Mouse (Mus musculus) midbrain, postnatal 0 days (tissue): ENCODE measurements around the gene Zfyve1. TPM values are rescaled to one million over a fixed set of nuclear protein-coding genes. Genes with fewer than 3 reads are reported as not detected.
A peak's percentile ranks its signal among the peaks of the same experiment; 100 is the strongest.

ENCODE experiments used
- ATAC-seq: fragments of 200-750 bp; cut with Nextera tagmentation; 2 replicates; pipeline ENCODE4 v1.8.0; 2017; ENCODE audit warnings: moderate number of reproducible peaks, mild to moderate bottlenecking, moderate TSS enrichment, moderate library complexity; ENCODE audit not compliant: low FRiP score
- DNase-seq: peaks from one replicate; pipeline ENCODE4 v3.0.0-alpha.2; 2015; ENCODE audit warnings: low spot score
- H3K27ac ChIP-seq: fragments of 300-500 bp; sonication (generic); 2 replicates; pipeline ENCODE4 v1.5.1; 2014; ENCODE audit warnings: low read depth, mild to moderate bottlenecking, low read length, mixed read lengths
- H3K27me3 ChIP-seq: fragments of 300-500 bp; sonication (generic); 2 replicates; pipeline ENCODE4 v1.6.1; 2014; ENCODE audit warnings: low read length, control low read depth, mixed read lengths; ENCODE audit not compliant: insufficient read depth
- H3K36me3 ChIP-seq: fragments of 300-500 bp; sonication (generic); 2 replicates; pipeline ENCODE4 v1.6.1; 2014; ENCODE audit warnings: low read length, control low read depth, mixed read lengths; ENCODE audit not compliant: insufficient read depth
- H3K4me1 ChIP-seq: fragments of 300-500 bp; sonication (generic); 2 replicates; pipeline ENCODE4 v1.6.1; 2014; ENCODE audit warnings: mild to moderate bottlenecking, control low read depth, antibody characterized with exemption, low read length, mixed read lengths; ENCODE audit not compliant: insufficient read depth
- H3K4me2 ChIP-seq: fragments of 300-500 bp; sonication (generic); 2 replicates; pipeline ENCODE4 v1.6.1; 2014; ENCODE audit warnings: low read depth, mild to moderate bottlenecking, low read length, mixed read lengths; ENCODE audit not compliant: poor library complexity, severe bottlenecking
- H3K4me3 ChIP-seq: fragments of 300-500 bp; sonication (generic); 2 replicates; pipeline ENCODE4 v1.5.1; 2014; ENCODE audit warnings: low read depth, mild to moderate bottlenecking, low read length, moderate library complexity
- H3K9ac ChIP-seq: fragments of 300-500 bp; sonication (generic); replicated peaks from 2 replicates; pipeline ENCODE4 v1.6.1; 2014; ENCODE audit warnings: mild to moderate bottlenecking, low read length, moderate library complexity, mixed read lengths; ENCODE audit not compliant: poor library complexity, severe bottlenecking
- H3K9me3 ChIP-seq: fragments of 300-500 bp; sonication (generic); 2 replicates; pipeline ENCODE4 v1.6.1; 2016; ENCODE audit warnings: low read length, control low read depth
- CTCF ChIP-seq: IDR thresholded peaks from 2 replicates; pipeline ENCODE4 v1.5.1; 2016; ENCODE audit warnings: antibody characterized with exemption, mild to moderate bottlenecking
- WGBS: fragments of 180-500 bp; shearing (Covaris S2); extraction: QIAGEN DNeasy Blood & Tissue Kit; methylation state at CpG from one replicate; pipeline ENCODE4 v1.1.7; 2014; 5-methylcytosine and 5-hydroxymethylcytosine counted together
- polyA plus RNA-seq: library from polyadenylated mRNA; unstranded; fragments of >200 nt; fragmentation: Nextera tagmentation; extraction: Ambion mirVana; gene quantifications from 2 replicates; pipeline ENCODE4 v1.2.1, GENCODE M21; 2015
- total RNA-seq: library from RNA; depleted of rRNA; stranded (reverse); fragments of >200 nt; gene quantifications from 2 replicates; pipeline ENCODE4 v1.2.3, GENCODE M21; 2014

Zfyve1 gene
- total and polyA plus RNA-seq, 2 experiments from 2014 or later, result 12.9 to 35.7 TPM

DNA sequence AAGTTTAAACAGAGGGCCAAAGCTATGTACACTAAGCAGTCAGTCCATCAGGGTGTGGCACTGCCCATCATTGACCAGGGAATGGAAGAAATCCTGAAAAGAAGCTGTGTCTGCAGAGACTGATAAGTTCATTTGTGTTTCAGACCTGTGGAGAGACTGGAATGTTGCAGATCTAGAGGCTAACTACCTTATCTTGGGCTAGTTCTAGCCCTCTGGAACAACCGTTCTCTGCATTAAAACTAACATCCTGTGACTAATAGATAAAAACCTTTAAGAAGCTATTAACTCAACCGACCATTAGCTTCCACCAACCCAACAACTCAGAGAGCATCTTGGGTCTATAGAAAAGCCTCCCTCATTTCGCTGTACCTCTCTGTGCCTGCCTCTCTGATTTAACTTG, 79.4 kb downstream of the Zfyve1 start:
- H3K4me3 ChIP-seq, result no peak overlapping the region
- no peaks in the 10 kb centered on the region for H3K27me3 ChIP-seq
- H3K4me2 ChIP-seq, result no peak overlapping the region
- no peak for ATAC-seq
- DNase-seq, result no peak
- no peaks in the 10 kb centered on the region for H3K36me3 ChIP-seq
- peaks cover 2% of the 10 kb centered on the region; the same call in 1 of the 2 replicates for H3K4me1 ChIP-seq
- no peak overlapping the region for H3K9ac ChIP-seq
- no peak overlapping the region for H3K27ac ChIP-seq
- TF ChIP-seq CTCF, result no peak
- 89% methylated on average over 3 of the region's 3 CpGs for WGBS
- H3K9me3 ChIP-seq, result no peaks in the 10 kb centered on the region

DNA sequence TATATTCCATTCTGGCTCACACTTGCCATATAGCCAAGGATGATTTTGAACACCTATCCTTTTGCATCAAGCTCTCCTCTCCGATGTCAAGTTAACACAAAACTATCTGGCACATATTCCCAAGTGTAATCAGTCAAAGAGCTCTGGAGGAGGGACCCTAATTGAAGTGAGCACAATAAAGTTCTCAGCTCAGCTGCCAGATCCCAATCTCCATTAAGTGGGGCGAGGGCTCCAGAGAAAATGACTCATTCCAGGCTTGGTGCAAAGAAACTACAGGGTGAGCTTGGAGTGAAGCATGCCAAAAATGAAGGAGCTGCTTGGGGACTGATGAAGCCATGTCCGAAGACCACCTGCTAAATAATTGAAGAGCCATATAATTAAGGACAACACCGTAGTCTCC, 82.8 kb downstream of the Zfyve1 start:
- H3K4me2 ChIP-seq, result no peak overlapping the region
- H3K4me1 ChIP-seq, result no peaks in the 10 kb centered on the region
- no peaks in the 10 kb centered on the region for H3K27me3 ChIP-seq
- no peak for TF ChIP-seq CTCF
- DNase-seq (no peak), ATAC-seq (no peak)
- no peak overlapping the region for H3K27ac ChIP-seq
- H3K36me3 ChIP-seq, result no peaks in the 10 kb centered on the region
- WGBS, result 57% methylated on average over 4 of the region's 4 CpGs
- H3K9ac ChIP-seq, result no peak overlapping the region
- H3K4me3 ChIP-seq, result no peak overlapping the region
- no peaks in the 10 kb centered on the region for H3K9me3 ChIP-seq

- H3K36me3 ChIP-seq, result no peaks in the 10 kb centered on the region
- H3K4me3 ChIP-seq, result no peak overlapping the region
- H3K27ac ChIP-seq, result no peak overlapping the region
- whole genome bisulfite sequencing, result 31% methylated on average over 5 of the region's 5 CpGs
- no peak for ATAC-seq
- no peaks in the 10 kb centered on the region for H3K27me3 ChIP-seq
- DNase-seq, result peak; percentile 28
- no peak for TF ChIP-seq CTCF
- H3K9ac ChIP-seq, result no peak overlapping the region
- H3K4me1 ChIP-seq, result no peaks in the 10 kb centered on the region
- H3K9me3 ChIP-seq, result no peaks in the 10 kb centered on the region
- H3K4me2 ChIP-seq, result no peak overlapping the region
Observed at GRCm38 (mm10) chr12:83513185-83513584, 83.8 kb downstream of the Zfyve1 start.

DNA sequence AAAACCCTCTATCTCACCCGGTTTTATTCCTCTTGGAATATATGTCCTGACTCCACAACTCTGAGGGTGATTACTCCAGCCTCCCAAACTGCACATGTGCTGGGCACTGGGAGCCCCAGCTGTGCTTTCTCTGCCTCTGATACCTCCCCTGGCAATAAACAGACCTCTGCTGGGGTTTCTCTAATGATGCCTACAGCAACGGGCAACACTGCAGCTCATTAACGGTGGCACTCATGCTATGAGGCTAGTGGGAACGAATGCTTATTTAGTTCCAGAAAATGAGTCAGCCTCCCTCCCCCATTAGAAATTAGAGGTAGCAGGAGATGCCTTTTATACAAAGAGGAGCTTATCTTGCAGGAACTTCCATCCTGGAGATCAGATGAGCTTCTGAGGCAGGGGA, 84.2 kb downstream of the Zfyve1 start:
- DNase-seq (peak; percentile 40), ATAC-seq (no peak)
- WGBS, result 17% methylated on average over 4 of the region's 4 CpGs
- H3K9ac ChIP-seq, result no peak overlapping the region
- H3K27ac ChIP-seq, result no peak overlapping the region
- no peaks in the 10 kb centered on the region for H3K9me3 ChIP-seq
- no peaks in the 10 kb centered on the region for H3K36me3 ChIP-seq
- H3K4me1 ChIP-seq, result no peaks in the 10 kb centered on the region
- no peak overlapping the region for H3K4me3 ChIP-seq
- H3K27me3 ChIP-seq, result no peaks in the 10 kb centered on the region
- TF ChIP-seq CTCF, result no peak
- no peak overlapping the region for H3K4me2 ChIP-seq

DNA sequence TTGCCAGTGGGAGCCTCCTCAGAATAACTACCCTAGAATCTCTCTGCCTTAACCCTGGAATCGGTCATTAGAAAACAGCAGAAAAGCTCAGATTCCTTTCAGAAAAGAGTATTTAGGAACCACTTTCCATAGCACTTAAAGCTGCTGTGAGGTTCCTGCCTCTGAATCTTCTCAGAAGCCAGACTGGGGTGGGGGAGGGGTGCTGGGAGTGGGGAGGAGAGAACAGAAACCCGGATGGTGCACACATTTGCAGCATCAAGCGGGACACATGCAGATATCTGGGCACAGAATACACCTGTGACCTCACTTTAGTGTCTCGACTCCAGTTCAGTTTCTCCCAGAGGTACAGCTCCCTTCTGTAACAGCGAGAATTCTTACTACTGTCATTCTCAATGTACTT, 86.4 kb downstream of the Zfyve1 start:
- ATAC-seq, result no peak
- no peak for DNase-seq
- H3K4me1 ChIP-seq, result no peaks in the 10 kb centered on the region
- H3K9ac ChIP-seq, result no peak overlapping the region
- no peaks in the 10 kb centered on the region for H3K9me3 ChIP-seq
- no peaks in the 10 kb centered on the region for H3K36me3 ChIP-seq
- H3K4me3 ChIP-seq, result no peak overlapping the region
- WGBS, result 86% methylated on average over 5 of the region's 5 CpGs
- H3K4me2 ChIP-seq, result no peak overlapping the region
- H3K27ac ChIP-seq, result no peak overlapping the region
- H3K27me3 ChIP-seq, result no peaks in the 10 kb centered on the region
- TF ChIP-seq CTCF, result no peak

DNA sequence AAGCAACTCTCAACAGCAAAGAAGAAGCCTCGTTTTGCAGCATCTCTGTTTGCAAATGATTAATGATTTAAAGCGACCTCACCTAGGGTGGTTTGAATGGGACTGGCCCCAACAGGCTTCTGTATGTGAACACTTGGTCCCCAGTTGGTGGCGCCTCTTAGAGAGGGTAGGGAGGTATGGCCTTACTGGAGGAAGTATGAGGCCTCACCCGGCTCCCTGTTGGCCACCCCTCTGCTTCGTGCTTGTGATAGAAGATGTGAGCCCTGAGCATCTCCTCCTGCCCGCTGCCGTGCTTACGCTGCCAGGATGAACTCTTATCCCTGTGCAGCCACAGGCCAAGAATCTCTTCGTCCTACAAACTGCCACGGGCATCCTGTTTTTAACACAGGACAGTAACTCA, 90.5 kb downstream of the Zfyve1 start:
- Histone ChIP-seq H3K27me3 (no peaks in the 10 kb centered on the region), H3K9ac (no peak overlapping the region), H3K36me3 (no peaks in the 10 kb centered on the region), H3K4me3 (no peak overlapping the region), H3K4me1 (no peaks in the 10 kb centered on the region), H3K9me3 (no peaks in the 10 kb centered on the region), H3K27ac (no peak overlapping the region), H3K4me2 (no peak overlapping the region)
- DNase-seq, result no peak
- TF ChIP-seq CTCF, result no peak
- 80% methylated on average over 10 of the region's 10 CpGs for WGBS
- ATAC-seq, result no peak
